Mouse (Mus musculus) C2C12 (cell line): Measurements from ENCODE around the gene Ssb.

ENCODE experiments used
- CTCF ChIP-seq: IDR thresholded peaks from one replicate; pipeline ENCODE4 v1.5.1; 2011; ENCODE audit not compliant: control insufficient read depth, insufficient read depth, insufficient read length
- FOSL1 ChIP-seq: IDR thresholded peaks from one replicate; pipeline ENCODE4 v1.8.0; 2011; ENCODE audit warnings: mild to moderate bottlenecking, low read length; ENCODE audit not compliant: poor library complexity, insufficient read depth, severe bottlenecking
- MAX ChIP-seq: IDR thresholded peaks from one replicate; pipeline ENCODE4 v1.6.1; 2011; ENCODE audit warnings: mild to moderate bottlenecking, control low read depth
- MYOD1 ChIP-seq: IDR thresholded peaks from one replicate; pipeline ENCODE4 v1.6.1; 2011; ENCODE audit warnings: low read depth; ENCODE audit not compliant: control insufficient read depth, insufficient read length
- MYOG ChIP-seq: IDR thresholded peaks from one replicate; pipeline ENCODE4 v1.6.1; 2011; ENCODE audit not compliant: control insufficient read depth, insufficient read length; ENCODE audit errors: extremely low read depth
- USF1 ChIP-seq: IDR thresholded peaks from one replicate; pipeline ENCODE4 v1.6.1; 2011; ENCODE audit warnings: low read depth, mild to moderate bottlenecking, control low read depth, moderate library complexity

DNA sequence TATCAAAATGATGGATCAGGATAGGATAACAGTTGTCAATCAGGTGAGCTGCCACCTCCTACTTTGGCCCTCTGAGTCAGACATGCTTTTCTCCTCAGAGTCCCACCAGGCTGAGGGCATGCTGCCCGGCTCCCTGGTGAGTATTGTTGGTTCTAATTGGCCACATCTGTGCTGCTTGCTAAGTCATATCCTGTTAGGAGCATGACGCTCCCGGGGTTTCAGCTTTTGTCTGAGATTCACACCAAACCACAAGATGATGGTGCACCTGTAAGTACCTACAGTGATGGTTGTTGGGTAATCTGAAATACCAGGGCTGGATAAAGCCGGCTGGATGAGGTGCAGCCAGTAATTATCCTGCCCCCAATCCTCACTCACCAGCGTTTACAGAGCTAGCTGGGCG lies 21.1 kb upstream of the Ssb start:
- TF ChIP-seq CTCF, result no peak
- no peak for TF ChIP-seq MYOD1
- no peak for TF ChIP-seq FOSL1
- TF ChIP-seq USF1, result no peak
- no peak for TF ChIP-seq MAX
- TF ChIP-seq MYOG, result no peak
